Mouse (Mus musculus): ENCODE measurements around the gene Cacna1a. TPM values are rescaled to one million over a fixed set of nuclear protein-coding genes. Genes with fewer than 3 reads are reported as not detected.

Cacna1a gene
- total and polyA plus RNA-seq, 2 experiments from 2014 or later = 15.4 to 134 TPM

DNA sequence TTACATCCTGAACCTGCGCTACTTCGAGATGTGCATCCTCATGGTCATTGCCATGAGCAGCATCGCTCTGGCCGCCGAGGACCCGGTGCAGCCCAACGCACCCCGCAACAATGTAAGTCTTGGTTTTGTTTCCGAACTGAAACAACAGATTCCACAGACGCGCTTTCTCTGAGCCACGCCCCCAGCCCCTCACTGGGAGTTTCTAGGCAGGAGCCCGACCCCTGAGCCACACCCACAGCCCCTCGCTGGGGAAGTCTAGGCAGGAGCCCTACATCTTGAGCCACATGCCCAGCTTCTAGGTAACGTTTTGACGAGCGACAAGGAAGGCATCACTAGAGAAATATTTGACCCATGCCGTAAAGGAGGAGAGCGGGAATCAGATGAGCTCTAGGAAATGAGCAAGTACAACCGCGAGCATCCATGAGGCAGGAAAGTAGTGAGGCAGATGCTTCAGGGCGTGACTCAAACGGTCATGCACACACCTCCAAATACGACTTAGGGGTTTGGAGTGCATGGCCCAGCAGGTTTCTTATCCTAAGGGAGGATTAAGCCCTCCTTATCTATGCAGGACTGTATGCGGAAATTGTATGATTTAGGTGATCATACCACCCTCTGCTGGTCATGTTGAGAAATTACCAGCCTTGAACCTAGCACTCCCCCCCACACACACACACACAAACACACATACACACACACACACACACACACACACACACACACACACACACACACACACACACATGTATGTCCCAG, 181.9 kb downstream of the Cacna1a start:
- 43% methylated on average over 25 of the region's 25 CpGs for WGBS
- TF ChIP-seq CTCF (IDR thresholded peaks at IDR 0.05) = peak; percentile 71

DNA sequence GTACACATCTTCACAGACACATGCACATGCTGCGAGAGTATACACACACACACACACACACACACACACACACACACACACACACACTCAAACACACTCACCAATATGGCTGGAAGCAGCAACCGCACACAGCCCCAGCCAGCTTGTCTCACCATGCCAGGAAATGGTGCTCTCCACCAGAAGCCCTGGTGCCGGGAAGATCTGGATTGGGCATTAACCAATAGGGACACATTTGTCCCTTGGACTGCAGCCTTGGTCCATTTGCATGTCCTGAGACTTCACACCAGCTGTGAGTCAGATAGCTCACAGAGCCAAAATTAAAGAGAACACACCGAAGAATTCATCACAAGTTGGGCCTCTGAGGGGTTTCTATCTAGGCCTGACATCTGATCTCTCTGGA, 189.2 kb downstream of the Cacna1a start:
- Histone ChIP-seq H3K9ac (replicated peaks; ENCODE audit: low read length, poor library complexity, severe bottlenecking) (no peak overlapping the region), H3K9me3 (ENCODE audit: low read length) (no peaks in the 10 kb centered on the region), H3K27ac (ENCODE audit: low read depth, low read length) (no peak overlapping the region), H3K27me3 (ENCODE audit: insufficient read depth, low read length) (no peaks in the 10 kb centered on the region), H3K4me2 (ENCODE audit: low read depth, low read length, poor library complexity, severe bottlenecking) (no peak overlapping the region), H3K36me3 (ENCODE audit: insufficient read depth, low read length) (peaks cover 45% of the 10 kb centered on the region), H3K4me1 (ENCODE audit: insufficient read depth, low read length) (no peaks in the 10 kb centered on the region), H3K4me3 (ENCODE audit: low read depth, low read length) (no peak overlapping the region)
- DNase-seq (ENCODE audit: low spot score) = no peak
- TF ChIP-seq CTCF (IDR thresholded peaks at IDR 0.05) = no peak
- ATAC-seq (ENCODE audit: low FRiP score) = no peak
- WGBS = 89% methylated on average over 4 of the region's 4 CpGs

More for the DNA sequence above, 181.9 kb downstream of the Cacna1a start:
- Histone ChIP-seq H3K4me2 (ENCODE audit: low read depth, low read length, poor library complexity, severe bottlenecking) (no peak overlapping the region), H3K4me3 (ENCODE audit: low read depth, low read length) (no peak overlapping the region), H3K4me1 (ENCODE audit: insufficient read depth, low read length) (no peaks in the 10 kb centered on the region), H3K27ac (ENCODE audit: low read depth, low read length) (no peak overlapping the region), H3K9ac (replicated peaks; ENCODE audit: low read length, poor library complexity, severe bottlenecking) (no peak overlapping the region), H3K36me3 (ENCODE audit: insufficient read depth, low read length) (peaks cover 53% of the 10 kb centered on the region), H3K27me3 (ENCODE audit: insufficient read depth, low read length) (no peaks in the 10 kb centered on the region), H3K9me3 (ENCODE audit: low read length) (no peaks in the 10 kb centered on the region)
- ATAC-seq (ENCODE audit: low FRiP score) (no peak), DNase-seq (ENCODE audit: low spot score) (peak; percentile 71)

DNA sequence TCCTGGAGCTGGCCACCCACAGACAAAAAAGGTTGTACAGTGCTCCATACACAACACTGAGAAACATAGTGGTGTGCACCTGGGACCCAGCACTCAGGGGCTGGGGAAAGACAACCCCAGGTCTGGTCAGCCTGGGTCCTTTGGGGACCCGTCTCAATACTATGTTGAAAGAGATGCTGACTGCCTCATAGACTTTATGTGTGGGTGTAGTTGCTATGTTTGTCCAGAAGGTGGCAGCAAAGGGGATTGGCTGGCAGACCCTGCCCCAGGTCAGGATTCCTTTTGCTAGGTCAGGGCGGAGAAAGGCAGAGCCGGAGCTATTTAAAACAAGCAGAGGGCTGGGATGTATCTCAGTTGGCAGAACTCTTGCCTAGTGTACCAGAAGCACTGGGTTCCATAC, 191.4 kb downstream of the Cacna1a start:
- no peaks in the 10 kb centered on the region for H3K27me3 ChIP-seq (ENCODE audit: insufficient read depth, low read length)
- DNase-seq (ENCODE audit: low spot score) (peak; percentile 69), ATAC-seq (ENCODE audit: low FRiP score) (peak; percentile 58)
- WGBS = 27% methylated on average over 3 of the region's 3 CpGs
- no peaks in the 10 kb centered on the region for H3K4me1 ChIP-seq (ENCODE audit: insufficient read depth, low read length)
- no peak overlapping the region for H3K9ac ChIP-seq (replicated peaks; ENCODE audit: low read length, poor library complexity, severe bottlenecking)
- H3K4me2 ChIP-seq (ENCODE audit: low read depth, low read length, poor library complexity, severe bottlenecking) = no peak overlapping the region
- H3K9me3 ChIP-seq (ENCODE audit: low read length) = no peaks in the 10 kb centered on the region
- no peak overlapping the region for H3K27ac ChIP-seq (ENCODE audit: low read depth, low read length)
- TF ChIP-seq CTCF (IDR thresholded peaks at IDR 0.05) = peak; percentile 87
- no peak overlapping the region for H3K4me3 ChIP-seq (ENCODE audit: low read depth, low read length)
- peaks cover 37% of the 10 kb centered on the region for H3K36me3 ChIP-seq (ENCODE audit: insufficient read depth, low read length)

DNA sequence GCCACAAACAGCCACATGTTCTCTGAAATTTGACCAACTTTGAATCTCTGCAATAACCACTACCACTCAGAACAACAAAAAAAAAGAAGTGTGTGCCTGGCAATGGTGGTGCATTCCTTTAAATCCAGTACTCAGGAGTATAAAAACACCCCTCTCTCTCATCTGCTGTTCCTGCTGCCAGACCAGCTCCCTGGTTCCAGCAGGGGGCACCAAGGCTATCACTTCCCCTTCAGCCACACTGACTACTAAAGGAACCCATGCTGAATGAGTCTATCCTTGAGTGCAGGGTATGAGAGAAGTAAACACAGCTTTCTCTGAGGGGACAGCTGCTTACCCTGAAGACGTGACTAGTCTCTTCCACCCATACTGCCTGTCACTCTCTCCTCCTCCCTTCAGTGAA, 197.1 kb downstream of the Cacna1a start:
- Histone ChIP-seq H3K36me3 (ENCODE audit: insufficient read depth, low read length) (peaks cover 53% of the 10 kb centered on the region), H3K4me1 (ENCODE audit: insufficient read depth, low read length) (no peaks in the 10 kb centered on the region), H3K4me2 (ENCODE audit: low read depth, low read length, poor library complexity, severe bottlenecking) (no peak overlapping the region), H3K4me3 (ENCODE audit: low read depth, low read length) (no peak overlapping the region), H3K9ac (replicated peaks; ENCODE audit: low read length, poor library complexity, severe bottlenecking) (no peak overlapping the region), H3K27me3 (ENCODE audit: insufficient read depth, low read length) (no peaks in the 10 kb centered on the region), H3K9me3 (ENCODE audit: low read length) (no peaks in the 10 kb centered on the region), H3K27ac (ENCODE audit: low read depth, low read length) (no peak overlapping the region)
- TF ChIP-seq CTCF (IDR thresholded peaks at IDR 0.05) = peak; percentile 43
- 60% methylated on average over 1 of the region's 1 CpGs for WGBS
- DNase-seq (ENCODE audit: low spot score) (no peak), ATAC-seq (ENCODE audit: low FRiP score) (no peak)

GRCm38 (mm10) chr8:84586221-84586620, 198.0 kb downstream of the Cacna1a start:
- Histone ChIP-seq H3K36me3 (ENCODE audit: insufficient read depth, low read length) (peaks cover 47% of the 10 kb centered on the region), H3K4me3 (ENCODE audit: low read depth, low read length) (no peak overlapping the region), H3K4me1 (ENCODE audit: insufficient read depth, low read length) (no peaks in the 10 kb centered on the region), H3K27me3 (ENCODE audit: insufficient read depth, low read length) (no peaks in the 10 kb centered on the region), H3K4me2 (ENCODE audit: low read depth, low read length, poor library complexity, severe bottlenecking) (no peak overlapping the region), H3K9me3 (ENCODE audit: low read length) (no peaks in the 10 kb centered on the region), H3K27ac (ENCODE audit: low read depth, low read length) (no peak overlapping the region), H3K9ac (replicated peaks; ENCODE audit: low read length, poor library complexity, severe bottlenecking) (no peak overlapping the region)
- WGBS = 61% methylated on average over 2 of the region's 2 CpGs
- TF ChIP-seq CTCF (IDR thresholded peaks at IDR 0.05) = no peak
- ATAC-seq (ENCODE audit: low FRiP score) = no peak
- no peak for DNase-seq (ENCODE audit: low spot score)

GRCm38 (mm10) chr8:84588498-84588897, 200.3 kb downstream of the Cacna1a start:
- Histone ChIP-seq H3K27me3 (ENCODE audit: insufficient read depth, low read length) (no peaks in the 10 kb centered on the region), H3K4me3 (ENCODE audit: low read depth, low read length) (no peak overlapping the region), H3K36me3 (ENCODE audit: insufficient read depth, low read length) (peaks cover 44% of the 10 kb centered on the region), H3K4me2 (ENCODE audit: low read depth, low read length, poor library complexity, severe bottlenecking) (no peak overlapping the region), H3K9ac (replicated peaks; ENCODE audit: low read length, poor library complexity, severe bottlenecking) (no peak overlapping the region), H3K9me3 (ENCODE audit: low read length) (no peaks in the 10 kb centered on the region), H3K27ac (ENCODE audit: low read depth, low read length) (no peak overlapping the region), H3K4me1 (ENCODE audit: insufficient read depth, low read length) (no peaks in the 10 kb centered on the region)
- ATAC-seq (ENCODE audit: low FRiP score) (no peak), DNase-seq (ENCODE audit: low spot score) (no peak)
- WGBS = 71% methylated on average over 11 of the region's 11 CpGs
- no peak for TF ChIP-seq CTCF (IDR thresholded peaks at IDR 0.05)
